12 mouse cellular contexts compared by ENCODE assay signal in genomic region chr8:125343867-125344266, GRCm38 (mm10).
DNase-seq lines count a peak whose midpoint lies in the region; ATAC-seq and TF ChIP-seq lines count a peak whose summit lies in the region.
"Had no signal": no experiment of that assay in that cellular context is flagged by ENCODE, and none has a peak within 500 bp of the region (broad histone marks: within the 10 kb centered on the region; RNA-seq: fewer than 3 reads in every experiment).

No protein-coding gene starts in this region.

- intact Hi-C loops in gastrocnemius, adult 2 months (cut with DNase I): loop anchor here (10.0 kb wide), 1 partner anchor 321 kb away; the partner anchor contains the start of gene Map10

- no peaks in the 10 kb centered on the region for H3K36me3 ChIP-seq in midbrain, postnatal 0 days (ENCODE audit: insufficient read depth, low read length)
- no peaks in the 10 kb centered on the region for H3K36me3 ChIP-seq in midbrain, embryonic 11.5 days (ENCODE audit: control insufficient read depth, insufficient read depth, low read length)
- H3K36me3 ChIP-seq in forebrain, embryonic 14.5 days (ENCODE audit: control insufficient read depth, insufficient read depth, low read length): no peaks in the 10 kb centered on the region
- H3K36me3 ChIP-seq: midbrain, embryonic 10.5 days had no signal

- H3K4me1 ChIP-seq in midbrain, postnatal 0 days (ENCODE audit: insufficient read depth, low read length): 0 out of 2 replicates have a peak, but pooled peaks cover 6% of the 10 kb centered on the region
- no peaks in the 10 kb centered on the region; the same call in 1 of the 2 replicates for H3K4me1 ChIP-seq in midbrain, embryonic 11.5 days (ENCODE audit: control insufficient read depth, insufficient read depth, low read length)
- H3K4me1 ChIP-seq in forebrain, embryonic 14.5 days (ENCODE audit: control insufficient read depth, insufficient read depth, low read length): no peaks in the 10 kb centered on the region

- H3K9ac ChIP-seq in midbrain, postnatal 0 days (replicated peaks; ENCODE audit: low read length, poor library complexity, severe bottlenecking): no peak overlapping the region
- H3K9ac ChIP-seq in midbrain, embryonic 11.5 days (ENCODE audit: low read length): no peak overlapping the region
- H3K9ac ChIP-seq in forebrain, embryonic 14.5 days (ENCODE audit: low read length): no peak overlapping the region

- H3K4me2 ChIP-seq in midbrain, postnatal 0 days (ENCODE audit: low read depth, low read length, poor library complexity, severe bottlenecking): no peak overlapping the region
- no peak overlapping the region for H3K4me2 ChIP-seq in midbrain, embryonic 11.5 days
- H3K4me2 ChIP-seq in forebrain, embryonic 14.5 days (ENCODE audit: low read length): no peak overlapping the region

- no peak for TF ChIP-seq CTCF in gastrocnemius, adult 2 months (IDR thresholded peaks at IDR 0.05)
- TF ChIP-seq CTCF in midbrain, postnatal 0 days (IDR thresholded peaks at IDR 0.05): no peak

- H3K27me3 ChIP-seq in midbrain, postnatal 0 days (ENCODE audit: insufficient read depth, low read length): peaks cover 2% of the 10 kb centered on the region; the same call in 1 of the 2 replicates
- peaks cover 4% of the 10 kb centered on the region for H3K27me3 ChIP-seq in midbrain, embryonic 11.5 days (ENCODE audit: control insufficient read depth, insufficient read depth, low read length)
- no peaks in the 10 kb centered on the region for H3K27me3 ChIP-seq in forebrain, embryonic 14.5 days (replicated peaks; ENCODE audit: control insufficient read depth, insufficient read depth, low read length)

- WGBS in midbrain, postnatal 0 days: 47% methylated on average over 9 of the region's 9 CpGs
- 70% methylated on average over 9 of the region's 9 CpGs for WGBS in midbrain, embryonic 11.5 days
- 68% methylated on average over 9 of the region's 9 CpGs for WGBS in forebrain, embryonic 14.5 days

- no peaks in the 10 kb centered on the region for H3K9me3 ChIP-seq in midbrain, postnatal 0 days (ENCODE audit: low read length)
- no peaks in the 10 kb centered on the region for H3K9me3 ChIP-seq in midbrain, embryonic 11.5 days (ENCODE audit: control insufficient read depth, low read length)
- H3K9me3 ChIP-seq in forebrain, embryonic 14.5 days (replicated peaks; ENCODE audit: control insufficient read depth, low read length): no peaks in the 10 kb centered on the region
- H3K9me3 ChIP-seq: midbrain, embryonic 10.5 days had no signal

- H3K4me3 ChIP-seq in gastrocnemius, adult 2 months: no peak overlapping the region
- no peak overlapping the region for H3K4me3 ChIP-seq in midbrain, postnatal 0 days (ENCODE audit: low read depth, low read length)
- H3K4me3 ChIP-seq in midbrain, embryonic 11.5 days (ENCODE audit: low read depth, low read length): no peak overlapping the region
- H3K4me3 ChIP-seq in forebrain, embryonic 14.5 days (ENCODE audit: low read depth, low read length): no peak overlapping the region
- H3K4me3 ChIP-seq: midbrain, embryonic 10.5 days had no signal

- no peak for ATAC-seq in midbrain, postnatal 0 days (ENCODE audit: low FRiP score)
- no peak for ATAC-seq in midbrain, embryonic 11.5 days (ENCODE audit: low FRiP score)
- no peak for ATAC-seq in forebrain, embryonic 14.5 days

- H3K27ac ChIP-seq in gastrocnemius, adult 2 months: peak overlapping the region; percentile 4; the same call in 1 of the 2 replicates
- no peak overlapping the region for H3K27ac ChIP-seq in midbrain, postnatal 0 days (ENCODE audit: low read depth, low read length)
- H3K27ac ChIP-seq in midbrain, embryonic 11.5 days (ENCODE audit: low read depth, low read length): no peak overlapping the region
- H3K27ac ChIP-seq in forebrain, embryonic 14.5 days (ENCODE audit: low read depth, low read length): no peak overlapping the region
- H3K27ac ChIP-seq: midbrain, embryonic 10.5 days had no signal

- no peak for DNase-seq in gastrocnemius, adult 2 months
- DNase-seq in gastrocnemius, adult 8-10 months (ENCODE audit: low spot score in 2 of 2): no peak
- peak; percentile 69 for DNase-seq in midbrain, postnatal 0 days (ENCODE audit: low spot score)
- DNase-seq in midbrain, embryonic 11.5 days (ENCODE audit: low spot score, missing footprints): no peak
- peak; percentile 70 for DNase-seq in adrenal gland, adult 8-10 months
- peak; percentile 23 for DNase-seq in naive thymus-derived CD4-positive, alpha-beta T cell, adult 2 months (ENCODE audit: low read depth)
- no peak for DNase-seq in forebrain, embryonic 14.5 days (ENCODE audit: low spot score)
- DNase-seq in cerebellum, postnatal 25 days: no peak
- DNase-seq: cerebellum, adult 18-20 months; kidney, adult 2 months; liver had no signal

Comparison
In these comparisons a context has a peak if more than half of its experiments do, and no peak if none do; other contexts are left out.
1. DNase-seq: peak in midbrain, postnatal 0 days (single experiment), adrenal gland, adult 8-10 months (single experiment) and naive thymus-derived CD4-positive, alpha-beta T cell, adult 2 months (single experiment); none in gastrocnemius, adult 2 months (single experiment), gastrocnemius, adult 8-10 months (0 of 2), midbrain, embryonic 11.5 days (single experiment), forebrain, embryonic 14.5 days (single experiment) and cerebellum, postnatal 25 days (0 of 2).